Mouse (Mus musculus): ENCODE results near the gene Nos3. TPM values are rescaled to one million over a fixed set of nuclear protein-coding genes. Genes with fewer than 3 reads are reported as not detected.

Gene Nos3
- polyA plus RNA-seq, 1 experiment: 11.1 TPM

DNA sequence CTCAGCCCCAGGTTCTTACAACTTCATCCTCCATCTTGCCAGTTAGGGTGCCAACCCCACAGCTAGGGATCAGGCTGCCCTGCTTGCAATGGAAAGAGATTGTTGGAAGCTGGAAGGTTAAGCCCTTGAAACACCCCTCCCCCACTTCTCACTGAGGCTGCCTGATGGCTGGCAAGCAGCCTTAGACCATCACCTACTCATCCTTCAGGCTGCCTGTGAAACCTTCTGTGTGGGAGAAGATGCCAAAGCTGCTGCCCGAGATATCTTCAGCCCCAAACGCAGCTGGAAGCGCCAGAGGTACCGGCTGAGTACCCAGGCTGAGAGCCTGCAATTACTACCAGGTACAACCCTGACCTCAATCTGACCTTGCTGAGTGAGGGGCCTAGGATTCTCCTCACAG is 14.9 kb downstream of the Nos3 start:
- no peak for DNase-seq (ENCODE audit: low read depth)
- TF ChIP-seq CTCF (IDR thresholded peaks at IDR 0.05; ENCODE audit: borderline replicate concordance, extremely low read depth, insufficient read depth, insufficient read length): no peak
- no peak for TF ChIP-seq POLR2A (IDR thresholded peaks at IDR 0.05; ENCODE audit: borderline replicate concordance, extremely low read depth, insufficient read depth, insufficient read length, poor library complexity, severe bottlenecking)

- TF ChIP-seq CTCF (IDR thresholded peaks at IDR 0.05; ENCODE audit: borderline replicate concordance, extremely low read depth, insufficient read depth, insufficient read length) (no peak), POLR2A (IDR thresholded peaks at IDR 0.05; ENCODE audit: borderline replicate concordance, extremely low read depth, insufficient read depth, insufficient read length, poor library complexity, severe bottlenecking) (no peak)
- no peak for DNase-seq (ENCODE audit: low read depth)
These were observed 15.9 kb downstream of the Nos3 start for GRCm38 (mm10) chr5:24380499-24380898.

DNA sequence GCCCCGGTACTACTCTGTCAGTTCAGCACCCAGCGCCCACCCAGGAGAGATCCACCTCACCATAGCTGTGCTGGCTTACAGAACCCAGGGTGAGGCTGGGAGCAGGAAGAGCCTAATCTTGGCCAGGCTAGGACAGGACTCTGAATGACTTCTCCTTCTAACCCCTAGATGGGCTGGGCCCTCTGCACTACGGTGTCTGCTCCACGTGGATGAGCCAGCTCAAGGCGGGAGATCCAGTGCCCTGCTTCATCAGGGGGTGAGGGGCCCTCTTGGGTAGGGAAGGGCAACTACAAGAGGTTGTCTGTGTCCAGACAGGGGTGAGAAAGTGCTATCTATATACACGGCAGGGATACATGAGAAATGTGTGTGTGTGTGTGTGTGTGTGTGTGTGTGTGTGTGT is 16.9 kb downstream of the Nos3 start:
- DNase-seq (ENCODE audit: low read depth): no peak
- TF ChIP-seq CTCF (IDR thresholded peaks at IDR 0.05; ENCODE audit: borderline replicate concordance, extremely low read depth, insufficient read depth, insufficient read length) (no peak), POLR2A (IDR thresholded peaks at IDR 0.05; ENCODE audit: borderline replicate concordance, extremely low read depth, insufficient read depth, insufficient read length, poor library complexity, severe bottlenecking) (no peak)

DNA sequence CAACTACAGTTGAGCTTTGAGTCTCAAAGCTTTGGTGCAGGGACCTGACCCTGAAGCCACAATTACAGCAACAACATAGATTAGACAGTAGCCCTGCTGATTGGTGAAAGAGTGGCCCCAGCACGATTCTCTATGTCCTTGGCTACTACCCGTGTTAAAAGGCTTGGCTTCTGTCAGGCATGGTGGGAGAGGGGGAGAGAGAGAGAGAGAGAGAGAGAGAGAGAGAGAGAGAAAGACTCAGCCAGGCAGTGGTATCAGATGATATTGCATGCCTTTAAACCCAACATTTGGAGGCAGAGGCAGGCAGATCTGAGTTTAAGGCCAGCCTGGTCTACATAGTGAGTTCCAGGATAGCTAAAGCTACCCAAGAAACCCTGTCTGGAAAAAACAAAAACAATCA is 17.4 kb downstream of the Nos3 start:
- TF ChIP-seq POLR2A (IDR thresholded peaks at IDR 0.05; ENCODE audit: borderline replicate concordance, extremely low read depth, insufficient read depth, insufficient read length, poor library complexity, severe bottlenecking): no peak
- no peak for DNase-seq (ENCODE audit: low read depth)

- peak; percentile 97 for DNase-seq (ENCODE audit: low read depth)
- TF ChIP-seq CTCF (IDR thresholded peaks at IDR 0.05; ENCODE audit: borderline replicate concordance, extremely low read depth, insufficient read depth, insufficient read length) (peak; percentile 55), POLR2A (IDR thresholded peaks at IDR 0.05; ENCODE audit: borderline replicate concordance, extremely low read depth, insufficient read depth, insufficient read length, poor library complexity, severe bottlenecking) (no peak)
These were observed 18.6 kb downstream of the Nos3 start for GRCm38 (mm10) chr5:24383026-24383859.

DNA sequence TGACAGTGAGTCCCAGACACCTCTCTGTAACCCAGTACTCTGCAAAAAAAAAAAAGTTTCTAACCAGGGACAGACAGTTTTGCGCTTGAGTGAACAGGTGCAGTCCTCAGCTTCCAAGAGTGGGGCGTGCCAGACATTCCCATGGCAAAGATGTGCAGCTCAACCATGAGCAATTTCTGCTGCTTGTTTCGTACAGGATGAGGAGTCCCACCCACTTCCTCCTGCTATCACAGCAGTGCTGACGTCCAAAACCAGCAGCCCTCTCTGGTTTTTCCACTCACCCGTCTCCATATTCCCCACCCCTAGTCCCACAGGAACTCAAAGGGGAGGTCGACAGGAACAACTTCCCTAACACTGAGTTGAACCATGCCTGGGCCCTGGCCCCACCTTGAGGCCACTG is 19.8 kb downstream of the Nos3 start:
- DNase-seq (ENCODE audit: low read depth): no peak

GRCm38 (mm10) chr5:24385374-24385773 is 20.8 kb downstream of the Nos3 start:
- no peak for TF ChIP-seq POLR2A (IDR thresholded peaks at IDR 0.05; ENCODE audit: borderline replicate concordance, extremely low read depth, insufficient read depth, insufficient read length, poor library complexity, severe bottlenecking)
- TF ChIP-seq CTCF (IDR thresholded peaks at IDR 0.05; ENCODE audit: borderline replicate concordance, extremely low read depth, insufficient read depth, insufficient read length): no peak

More for the DNA sequence above, 19.8 kb downstream of the Nos3 start:
- TF ChIP-seq CTCF (IDR thresholded peaks at IDR 0.05; ENCODE audit: borderline replicate concordance, extremely low read depth, insufficient read depth, insufficient read length) (no peak), POLR2A (IDR thresholded peaks at IDR 0.05; ENCODE audit: borderline replicate concordance, extremely low read depth, insufficient read depth, insufficient read length, poor library complexity, severe bottlenecking) (no peak)

GRCm38 (mm10) chr5:24385887-24386550 is 21.4 kb downstream of the Nos3 start:
- no peak for TF ChIP-seq POLR2A (IDR thresholded peaks at IDR 0.05; ENCODE audit: borderline replicate concordance, extremely low read depth, insufficient read depth, insufficient read length, poor library complexity, severe bottlenecking)
- no peak for TF ChIP-seq CTCF (IDR thresholded peaks at IDR 0.05; ENCODE audit: borderline replicate concordance, extremely low read depth, insufficient read depth, insufficient read length)
- no peak for DNase-seq (ENCODE audit: low read depth)

More at GRCm38 (mm10) chr5:24385374-24385773, 20.8 kb downstream of the Nos3 start:
- DNase-seq (ENCODE audit: low read depth): no peak

- peak; percentile 90 for DNase-seq (ENCODE audit: low read depth)
- TF ChIP-seq CTCF (IDR thresholded peaks at IDR 0.05; ENCODE audit: borderline replicate concordance, extremely low read depth, insufficient read depth, insufficient read length) (peak; percentile 33; the same call in 1 of the 2 replicates), POLR2A (IDR thresholded peaks at IDR 0.05; ENCODE audit: borderline replicate concordance, extremely low read depth, insufficient read depth, insufficient read length, poor library complexity, severe bottlenecking) (no peak)
These were observed 22.9 kb downstream of the Nos3 start for GRCm38 (mm10) chr5:24387264-24388241.

DNA sequence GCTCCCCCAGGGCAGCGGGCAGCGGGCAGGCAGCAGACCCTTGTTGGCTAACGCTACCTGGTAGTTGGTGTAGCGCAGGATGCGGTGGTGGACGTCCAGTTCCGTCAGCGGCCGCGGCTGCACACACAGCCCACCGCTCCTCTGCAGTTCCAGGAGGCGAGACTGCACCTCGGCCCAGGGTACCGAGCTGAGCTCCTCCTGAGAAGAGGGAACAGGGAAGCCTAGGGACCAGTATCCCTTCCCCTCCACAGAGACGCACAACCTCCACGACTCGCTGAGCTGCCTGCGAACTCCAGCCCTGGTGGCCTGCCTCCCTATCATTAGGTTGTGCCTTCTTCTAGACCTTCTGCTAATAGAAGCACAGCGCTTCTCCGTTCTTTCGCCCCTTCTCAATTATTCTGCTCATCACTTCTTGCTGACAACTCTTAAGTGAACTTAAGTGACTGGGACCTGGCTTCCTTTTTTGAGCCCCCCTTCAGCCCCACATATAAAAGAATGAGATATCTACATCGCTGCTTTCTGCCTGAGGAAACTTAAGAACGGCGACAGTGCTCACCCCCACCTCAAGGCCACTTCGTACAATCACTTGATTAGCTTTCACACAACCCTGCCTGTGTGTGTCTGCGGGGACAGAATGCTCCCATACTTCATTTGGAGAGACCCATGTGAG is 23.8 kb downstream of the Nos3 start:
- no peak for TF ChIP-seq POLR2A (IDR thresholded peaks at IDR 0.05; ENCODE audit: borderline replicate concordance, extremely low read depth, insufficient read depth, insufficient read length, poor library complexity, severe bottlenecking)
- no peak for TF ChIP-seq CTCF (IDR thresholded peaks at IDR 0.05; ENCODE audit: borderline replicate concordance, extremely low read depth, insufficient read depth, insufficient read length)
- peak; percentile 13 for DNase-seq (ENCODE audit: low read depth)
